Mouse (Mus musculus) liver, postnatal 0 days (tissue): ENCODE data around the gene Atf4.

Source experiments
- CTCF ChIP-seq: sonication (generic); IDR thresholded peaks from 2 replicates; pipeline ENCODE4 v1.5.1; 2016; ENCODE audit warnings: antibody characterized with exemption, low read depth
- EP300 ChIP-seq: IDR thresholded peaks from 2 replicates; pipeline ENCODE4 v1.6.1; 2016; ENCODE audit warnings: antibody characterized with exemption, low read depth, mild to moderate bottlenecking

DNA sequence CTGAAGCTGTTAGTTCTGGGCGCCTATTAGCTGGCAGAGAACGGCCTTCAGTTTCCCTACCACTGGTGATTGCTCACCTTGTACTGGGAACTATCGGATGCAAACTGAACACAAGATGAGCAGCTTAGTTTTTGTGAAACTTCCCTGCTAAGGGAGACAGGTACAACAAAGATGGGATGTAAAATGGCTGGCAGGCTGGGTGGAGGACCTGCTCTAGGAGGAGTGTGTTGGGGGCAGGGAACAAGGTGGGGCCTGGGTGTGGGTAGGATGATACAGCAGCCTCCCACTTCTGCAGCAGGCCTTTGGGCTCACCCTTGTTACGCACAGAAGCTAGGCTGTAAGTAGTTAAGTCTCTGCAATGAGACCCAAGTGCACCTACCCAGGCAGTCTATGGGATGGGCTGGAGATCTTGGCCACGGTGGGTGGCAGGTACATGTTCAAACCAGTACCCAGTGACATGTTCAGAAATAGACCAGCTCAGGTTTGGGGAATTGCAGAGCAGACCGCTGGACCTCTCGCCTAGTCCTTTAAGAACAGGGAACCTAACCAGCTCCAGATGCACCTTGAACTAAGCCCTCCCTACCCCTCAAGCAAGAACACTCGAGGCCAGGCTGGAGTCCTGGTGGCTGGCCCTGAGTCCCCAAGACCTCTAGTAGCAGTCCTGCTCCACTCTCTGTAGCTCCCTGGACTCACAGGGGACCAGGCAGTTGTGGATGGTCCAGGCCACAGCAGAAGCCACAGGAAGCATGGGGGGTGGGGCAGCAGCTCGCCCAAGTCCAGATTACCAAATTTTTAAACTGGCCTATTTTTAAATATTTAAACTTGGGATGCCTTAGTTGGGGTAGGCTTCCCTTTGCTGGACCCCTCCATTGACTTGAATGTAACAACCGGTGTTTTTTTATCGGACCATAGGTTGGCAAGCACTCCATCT lies 3.5 kb downstream of the Atf4 start:
- no peak for TF ChIP-seq CTCF
- no peak for TF ChIP-seq EP300
